Mouse (Mus musculus): ENCODE measurements around the gene Olfr464.

DNA sequence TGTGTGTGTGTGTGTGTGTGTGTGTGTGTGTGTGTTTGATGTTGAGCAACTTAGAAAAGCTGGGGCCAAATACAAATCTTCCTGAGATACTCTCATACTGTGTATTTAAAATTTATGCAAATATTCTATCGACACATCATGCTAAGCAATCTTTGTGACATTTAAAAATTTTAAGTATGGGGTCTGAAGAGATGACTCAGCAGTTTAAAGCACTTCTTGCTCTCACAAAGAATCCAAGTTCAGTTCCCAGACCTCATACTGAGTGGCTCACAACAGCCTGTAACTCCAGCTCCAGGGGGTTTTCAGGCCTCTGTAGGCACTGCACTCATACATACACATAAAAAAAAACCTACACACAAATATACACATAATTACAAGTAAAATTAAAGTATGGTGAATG is 4.8 kb downstream of the Olfr464 start:
- TF ChIP-seq CTCF (IDR thresholded peaks at IDR 0.05; ENCODE audit: control insufficient read depth, insufficient read depth, insufficient replicate concordance, low read depth, low read length) (no peak), POLR2A (IDR thresholded peaks at IDR 0.05; ENCODE audit: control insufficient read depth, low read depth, low read length) (no peak)

All from testis, adult 2 months (tissue).